Mouse (Mus musculus): ENCODE data around the gene Pigx. TPM values are rescaled to one million over a fixed set of nuclear protein-coding genes. Genes with fewer than 3 reads are reported as not detected.
A peak's percentile ranks its signal among the peaks of the same experiment; 100 is the strongest.

Gene Pigx
- total RNA-seq (2021), result 10 to 100 TPM in 1 of 2 experiments, 1 to 10 TPM in 1; 8.8 to 11.6 TPM
- long read RNA-seq, experiment 1, transcript Pigx-201 (6 exons, 993 nt), result major isoform, 9 of 32 reads
- long read RNA-seq, experiment 1, transcript Pigx-208 (5 exons, 713 nt), result minor isoform, 6 of 32 reads
- long read RNA-seq, experiment 1, transcript Pigx-211 (6 exons, 982 nt), result major isoform, 9 of 32 reads
- long read RNA-seq, experiment 1, partial matches to known transcripts, result 2 of 32 reads
- long read RNA-seq, experiment 1, other reads (novel, unspliced or antisense), result 6 of 32 reads
- long read RNA-seq, experiment 2, transcript Pigx-211 (6 exons, 982 nt), result minor isoform, 7 of 29 reads
- long read RNA-seq, experiment 2, transcript Pigx-201 (6 exons, 993 nt), result major isoform, 9 of 29 reads
- long read RNA-seq, experiment 2, partial matches to known transcripts, result 2 of 29 reads
- long read RNA-seq, experiment 2, other reads (novel, unspliced or antisense), result 6 of 29 reads

DNA sequence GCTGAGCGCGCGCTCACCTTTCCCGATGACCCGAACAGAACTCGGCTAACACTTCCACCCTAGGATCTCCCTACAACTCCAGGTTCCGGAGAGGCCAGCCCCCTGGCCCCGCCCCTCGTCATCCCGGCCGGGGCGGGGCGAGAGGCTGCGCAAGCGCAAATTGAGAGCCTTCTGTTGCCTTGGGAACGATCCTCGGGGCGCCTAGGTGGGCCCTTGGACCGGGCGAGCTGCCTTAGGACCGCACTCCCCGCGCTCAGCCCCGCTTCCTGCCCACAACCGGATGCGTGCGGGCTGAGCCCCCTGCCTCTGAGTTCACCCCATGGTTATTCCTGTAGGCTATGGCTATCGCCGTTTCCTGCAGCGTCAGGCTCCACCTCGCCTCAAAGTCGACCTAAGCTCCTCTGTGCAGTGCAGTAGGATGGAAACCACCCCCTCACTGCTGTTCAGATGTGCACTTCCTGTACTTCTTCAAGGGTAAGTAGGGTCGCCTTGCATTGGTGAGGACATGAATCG is at the start of gene Pigx, which contains the start of gene Cep19:
Gene Pigx (minus strand): TSS at position 103 of the 513 bp plus-strand sequence.
Gene Cep19 (plus strand): TSS at position 163 of the 513 bp plus-strand sequence.
- intact Hi-C loops (cut with DNase I), result no loop called here
- DNase-seq, result peak; percentile 84 to 91

DNA sequence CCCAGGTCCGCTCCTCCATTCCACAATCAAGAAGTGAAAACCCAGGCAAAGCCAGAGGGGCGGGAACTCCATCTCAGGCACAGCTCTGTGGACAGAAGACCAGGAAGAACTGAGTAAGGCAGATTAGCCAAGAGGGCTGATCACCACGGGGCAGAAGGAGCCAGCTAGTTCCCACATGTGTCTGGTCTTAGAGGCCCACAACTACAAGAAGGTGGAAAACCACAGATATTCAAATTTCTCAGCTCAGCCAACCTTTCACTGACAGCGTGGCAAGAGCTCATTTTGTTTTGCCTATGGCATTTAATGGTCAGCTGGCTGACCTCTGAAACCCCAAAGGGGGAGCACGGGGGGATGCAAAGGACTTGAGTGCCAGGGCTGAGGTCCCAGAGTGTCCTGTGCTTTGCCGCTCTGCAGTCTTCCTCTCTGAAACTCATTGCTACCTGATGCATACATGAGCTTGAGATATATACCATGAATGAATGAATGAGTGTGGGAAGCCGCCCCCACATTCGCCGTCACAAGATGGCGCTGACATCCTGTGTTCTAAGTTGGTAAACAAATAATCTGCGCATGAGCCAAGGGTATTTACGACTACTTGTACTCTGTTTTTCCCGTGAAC is 48.2 kb upstream of the Pigx start:
- intact Hi-C loops (cut with DNase I), result loop anchor here (10.0 kb wide), 1 partner anchor 347 kb away; the partner anchor contains the start of gene Zdhhc19

DNA sequence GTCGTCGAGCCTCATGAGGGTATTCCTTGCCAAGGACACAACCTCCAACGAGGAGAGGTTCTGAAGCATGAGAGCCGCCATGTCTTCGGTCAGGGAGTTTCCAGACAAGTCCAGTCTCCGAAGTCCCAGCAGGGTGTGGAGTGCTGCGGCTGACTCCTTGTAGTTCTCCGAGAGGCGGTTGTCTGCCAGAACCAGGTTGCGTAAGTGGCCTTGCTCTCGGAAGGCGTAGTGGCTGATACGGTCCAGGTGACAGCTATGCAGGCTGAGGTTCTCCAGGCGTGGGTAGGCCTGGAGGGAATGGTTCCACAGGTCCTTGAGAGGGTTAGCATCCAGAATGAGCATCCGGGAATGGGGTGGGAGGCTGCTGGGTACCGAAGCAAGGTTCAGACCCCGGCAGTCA is 45.1 kb upstream of the Pigx start:
- no peak for DNase-seq

More for the DNA sequence above, 48.2 kb upstream of the Pigx start:
- DNase-seq, result no peak

DNA sequence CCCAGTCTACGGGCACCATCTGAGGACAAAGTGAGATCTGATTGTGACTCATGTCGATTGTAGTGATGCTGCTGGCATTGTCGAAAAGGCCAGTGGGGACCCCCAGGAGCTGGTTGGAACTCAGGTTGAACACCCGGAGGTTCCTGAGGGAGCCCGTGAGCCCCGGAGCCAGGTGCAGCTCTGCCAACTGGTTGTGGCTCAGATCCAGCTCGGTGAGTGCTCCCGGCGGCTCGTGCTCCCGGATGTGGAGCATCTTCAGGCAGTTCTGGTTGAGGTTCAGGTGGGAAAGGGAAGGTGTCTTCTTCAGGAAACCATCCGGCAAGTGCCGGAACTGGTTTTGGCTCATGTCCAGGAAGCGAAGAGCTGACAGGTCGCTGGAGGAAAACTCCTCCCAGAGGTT is 44.2 kb upstream of the Pigx start:
- intact Hi-C loops (cut with DNase I), result loop anchor here (10.0 kb wide), 1 partner anchor 351 kb away; the partner anchor contains the start of gene Zdhhc19
- no peak for DNase-seq

More for the DNA sequence above, 45.1 kb upstream of the Pigx start:
- intact Hi-C loops (cut with DNase I), result loop anchor here (10.0 kb wide), 1 partner anchor 350 kb away; the partner anchor contains the start of gene Zdhhc19

DNA sequence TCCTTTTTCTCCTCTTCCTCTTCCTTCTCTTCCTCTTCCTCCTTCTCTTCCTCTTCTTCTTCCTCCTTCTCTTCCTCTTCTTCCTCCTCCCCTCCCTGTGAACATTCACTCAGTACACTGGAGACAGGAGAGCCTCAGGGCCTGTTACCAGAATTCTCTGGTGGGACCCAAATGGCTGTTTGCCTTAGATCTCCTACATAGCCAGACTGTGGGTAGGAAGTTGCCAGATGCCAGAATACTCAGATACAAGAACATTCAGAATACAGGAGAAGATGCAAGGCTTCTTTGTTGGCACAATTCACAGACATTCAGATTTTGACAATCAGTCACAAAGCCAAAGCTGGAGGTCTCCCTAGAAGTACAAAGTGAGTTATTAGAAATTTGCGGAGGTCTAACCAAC is 39.4 kb upstream of the Pigx start:
- intact Hi-C loops (cut with DNase I), result no loop called here
- DNase-seq, result no peak

DNA sequence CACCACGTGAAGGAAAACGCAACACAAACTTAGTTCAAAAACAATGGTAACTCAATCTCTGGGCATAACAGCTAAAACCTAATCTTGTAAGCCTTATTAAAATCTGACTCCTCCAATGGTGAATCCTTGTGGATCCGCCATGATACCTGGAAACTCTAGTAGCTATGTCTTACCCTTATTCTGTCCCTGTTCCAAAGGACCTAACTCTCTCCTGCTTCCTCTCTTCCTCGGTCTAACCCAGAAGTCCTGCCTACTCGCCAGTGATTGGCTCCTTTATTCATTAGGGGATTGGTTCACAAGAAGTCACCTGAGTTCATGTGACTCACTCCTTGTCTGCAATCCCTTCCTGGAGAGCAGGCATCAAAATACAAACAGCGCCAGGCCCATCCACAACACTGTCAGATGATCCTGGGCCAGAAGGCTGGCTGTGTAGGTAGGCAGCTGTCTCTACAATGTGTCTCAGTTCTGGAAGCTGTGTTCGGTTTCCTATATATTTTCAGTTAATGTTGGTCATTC is 36.4 kb upstream of the Pigx start:
- no peak for DNase-seq
- intact Hi-C loops (cut with DNase I), result no loop called here

DNA sequence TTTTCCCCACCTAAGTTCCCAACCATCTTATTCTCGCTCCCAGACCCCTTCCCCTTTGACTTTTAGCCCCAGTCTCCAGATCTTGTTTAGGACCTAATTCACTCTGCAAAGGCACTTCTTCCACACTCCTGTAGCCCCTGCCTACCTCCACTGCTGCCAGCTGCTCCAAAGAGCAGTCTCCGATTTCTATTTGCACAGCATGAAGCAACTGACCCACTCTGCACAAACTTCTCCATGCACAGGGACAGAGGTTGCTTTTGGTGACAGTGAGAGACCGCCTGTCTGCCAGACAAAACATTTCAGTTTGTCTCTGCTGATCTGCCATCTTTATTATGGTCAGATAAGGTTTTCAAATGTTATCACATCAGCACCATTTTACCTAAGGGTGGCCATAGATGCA is 33.6 kb upstream of the Pigx start:
- DNase-seq, result no peak
- intact Hi-C loops (cut with DNase I), result no loop called here

DNA sequence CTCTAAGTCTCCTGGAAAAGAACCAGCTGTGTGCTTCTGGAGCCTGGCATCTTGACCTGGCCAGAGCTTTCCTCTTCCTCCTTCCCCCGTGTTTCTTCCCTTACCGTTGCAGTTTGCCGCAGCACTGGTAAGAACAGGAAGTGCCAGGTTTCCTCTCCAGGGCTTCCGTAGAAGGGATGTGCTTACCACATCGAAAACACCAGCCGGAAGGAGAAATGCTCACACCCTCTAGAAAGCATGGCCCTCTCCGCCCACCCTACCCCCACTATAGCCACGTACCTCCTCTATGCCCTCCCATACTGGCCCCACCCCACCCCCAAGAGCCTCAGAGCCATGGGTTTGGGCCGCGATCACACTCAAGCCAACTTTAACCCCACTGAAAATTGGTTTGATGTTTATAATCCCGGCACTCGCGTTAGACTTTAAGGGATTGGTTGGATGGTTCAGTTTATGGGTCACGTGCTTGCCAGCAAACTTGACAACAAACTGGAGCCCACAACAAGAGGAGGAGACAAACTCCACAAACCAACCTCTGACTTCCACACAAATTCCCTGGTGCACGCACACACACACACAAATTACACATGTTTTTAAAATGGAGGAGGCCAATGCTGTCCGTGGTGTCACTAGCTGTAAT is 30.8 kb upstream of the Pigx start:
- no peak for DNase-seq
- intact Hi-C loops (cut with DNase I), result no loop called here

DNA sequence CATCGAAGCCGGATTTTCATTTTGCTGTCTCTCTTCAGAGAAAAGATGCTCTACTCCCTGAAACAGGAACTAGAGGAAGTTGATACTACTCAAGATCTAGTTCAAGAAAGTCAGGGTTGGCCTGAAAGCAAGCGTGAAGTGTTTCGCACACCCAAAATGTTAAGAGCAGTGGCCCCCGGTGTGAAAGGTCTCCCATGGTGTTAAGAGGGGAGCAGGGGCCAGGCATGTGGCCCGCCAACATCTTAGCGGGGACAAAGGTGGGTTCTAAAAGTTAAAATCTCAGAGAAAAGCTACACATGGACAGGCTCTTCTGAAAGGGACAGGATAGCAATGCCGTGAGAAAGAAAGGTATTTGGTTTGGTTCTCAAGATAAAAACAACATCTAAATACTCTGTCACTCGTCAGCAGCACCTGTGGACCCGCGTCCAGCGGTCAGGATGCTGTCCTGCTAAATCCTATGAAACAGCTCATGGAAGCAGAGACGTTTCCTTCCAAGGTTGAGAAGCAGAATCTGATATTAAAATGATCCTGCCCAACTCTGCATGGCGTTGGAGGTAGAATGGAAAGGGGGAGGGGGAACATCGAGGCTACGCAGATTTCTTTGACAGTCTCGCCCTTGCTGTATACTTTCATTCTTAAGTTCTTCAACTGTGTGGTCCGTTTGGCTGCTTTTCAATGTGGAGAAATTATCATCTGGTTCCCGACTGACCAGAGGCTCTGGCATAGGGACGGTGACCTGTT is 30.1 kb upstream of the Pigx start:
- intact Hi-C loops (cut with DNase I), result no loop called here

DNA sequence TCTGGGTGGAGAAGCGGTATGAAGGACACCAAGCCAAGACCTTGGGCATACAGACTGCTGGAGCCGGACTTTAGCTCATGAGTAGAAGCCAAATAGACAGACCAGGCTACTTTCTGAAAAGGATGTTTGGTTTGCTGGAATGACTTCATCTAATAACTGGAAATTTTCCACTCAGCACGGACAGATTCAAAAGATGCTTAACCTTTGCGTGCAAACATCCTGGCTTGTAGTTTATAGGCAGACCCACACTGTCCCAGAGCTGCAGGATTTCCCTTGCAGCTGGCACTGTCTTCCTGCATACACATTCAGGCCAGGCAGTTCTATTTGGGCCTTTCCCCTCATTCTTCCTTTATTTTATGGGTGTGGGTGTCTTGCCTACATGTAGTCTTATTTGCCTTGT is 27.5 kb upstream of the Pigx start:
- DNase-seq, result no peak

More for the DNA sequence above, 30.1 kb upstream of the Pigx start:
- no peak for DNase-seq

DNA sequence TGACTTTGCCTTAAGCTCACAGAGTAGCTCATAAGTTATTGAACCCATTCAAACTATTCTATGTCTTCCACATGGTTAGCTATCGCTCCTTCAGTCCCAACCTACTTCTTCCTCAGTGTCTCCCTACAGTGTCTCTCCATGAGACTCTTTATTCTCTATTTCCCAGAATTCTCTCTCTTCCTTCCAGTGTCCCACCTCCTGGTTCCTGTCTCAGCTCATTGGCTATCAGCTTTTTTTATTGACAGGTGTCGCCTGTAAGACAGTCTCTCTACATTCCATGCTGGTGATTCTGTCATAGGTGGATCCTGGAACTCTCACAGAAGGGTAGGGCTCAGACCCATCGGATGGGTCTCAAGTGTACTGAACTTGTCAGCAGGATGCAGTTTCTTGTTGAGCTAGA is 25.8 kb upstream of the Pigx start:
- DNase-seq, result no peak
- intact Hi-C loops (cut with DNase I), result no loop called here

More for the DNA sequence above, 27.5 kb upstream of the Pigx start:
- intact Hi-C loops (cut with DNase I), result no loop called here

DNA sequence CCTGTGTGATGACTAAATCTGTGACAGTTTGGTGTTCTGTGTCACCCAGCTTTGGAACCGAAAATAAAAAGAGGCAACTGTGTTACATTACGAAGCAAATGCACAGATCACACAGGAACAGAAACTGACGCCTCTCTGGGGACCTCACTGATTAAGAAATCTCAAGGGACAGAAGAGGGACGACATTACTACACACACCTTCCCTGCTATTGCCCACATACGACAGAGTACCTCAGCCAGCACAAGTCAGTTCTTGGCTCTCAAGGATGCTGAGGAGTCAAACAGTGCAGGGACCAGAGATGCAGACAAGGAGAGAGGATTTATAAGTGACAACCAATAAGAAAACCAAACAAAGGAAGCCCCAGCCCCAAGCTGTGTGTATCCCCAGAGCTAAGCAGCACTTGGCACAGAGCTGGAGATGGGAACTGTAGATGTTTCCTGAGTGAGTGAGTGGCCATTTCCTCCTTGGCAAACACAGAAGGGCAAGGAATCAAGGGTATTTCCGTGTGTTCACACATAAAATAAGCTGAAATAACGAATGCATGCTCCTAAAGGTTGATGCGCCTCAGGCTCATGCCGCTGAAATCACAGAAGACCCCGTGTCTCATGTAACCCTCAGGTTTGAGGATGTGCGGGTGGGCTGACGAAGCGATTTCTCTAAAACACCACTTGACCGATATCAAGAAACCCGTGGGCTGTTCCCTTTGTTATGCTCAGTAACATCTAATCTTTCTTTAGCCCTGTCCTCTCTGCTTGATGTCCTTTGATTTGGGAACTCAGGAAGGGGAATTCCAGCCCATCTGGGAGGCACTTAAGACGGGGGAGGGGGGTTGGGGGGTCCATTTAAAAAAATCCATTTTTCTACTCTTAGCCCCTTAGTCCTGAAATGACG is 25.1 kb upstream of the Pigx start:
- no peak for DNase-seq
- intact Hi-C loops (cut with DNase I), result no loop called here

DNA sequence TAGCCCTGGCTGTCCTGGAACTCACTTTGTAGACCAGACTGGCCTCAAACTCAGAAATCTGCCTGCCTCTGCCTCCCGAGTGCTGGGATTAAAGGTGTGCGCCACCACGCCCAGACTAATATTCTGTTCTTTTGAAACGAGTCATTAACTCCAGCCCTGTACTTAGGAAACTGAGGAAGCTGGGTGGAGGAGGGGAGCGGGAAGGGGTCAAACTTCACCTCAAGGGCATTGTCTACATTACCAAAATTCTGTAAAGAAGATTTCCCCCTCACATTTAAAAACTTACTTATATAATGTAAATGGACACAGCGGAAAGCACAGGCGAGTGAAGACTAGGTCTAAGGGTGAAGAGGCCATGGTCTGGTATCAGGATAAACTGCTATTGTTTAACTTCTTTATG is 24.5 kb upstream of the Pigx start:
- no peak for DNase-seq
- intact Hi-C loops (cut with DNase I), result no loop called here

DNA sequence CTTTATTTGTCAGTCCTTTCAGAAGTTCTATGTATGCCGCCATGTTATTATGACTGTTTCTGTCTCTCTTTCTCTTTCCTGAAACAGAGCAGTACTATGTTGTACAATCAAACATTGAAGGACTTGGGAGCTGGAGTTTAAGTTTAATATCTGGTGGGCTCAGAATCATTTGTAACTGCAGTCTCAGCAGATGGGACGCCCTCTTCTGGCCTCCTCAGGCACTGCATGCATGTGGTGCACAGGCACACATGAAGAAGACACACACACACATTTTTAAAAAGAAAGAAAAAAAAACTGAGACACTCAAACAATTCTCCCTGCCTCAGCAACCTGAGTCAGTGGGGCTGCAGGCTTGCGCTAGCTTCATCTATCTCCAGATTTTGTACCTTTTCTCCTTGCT is 20.9 kb upstream of the Pigx start:
- intact Hi-C loops (cut with DNase I), result no loop called here
- DNase-seq, result no peak

DNA sequence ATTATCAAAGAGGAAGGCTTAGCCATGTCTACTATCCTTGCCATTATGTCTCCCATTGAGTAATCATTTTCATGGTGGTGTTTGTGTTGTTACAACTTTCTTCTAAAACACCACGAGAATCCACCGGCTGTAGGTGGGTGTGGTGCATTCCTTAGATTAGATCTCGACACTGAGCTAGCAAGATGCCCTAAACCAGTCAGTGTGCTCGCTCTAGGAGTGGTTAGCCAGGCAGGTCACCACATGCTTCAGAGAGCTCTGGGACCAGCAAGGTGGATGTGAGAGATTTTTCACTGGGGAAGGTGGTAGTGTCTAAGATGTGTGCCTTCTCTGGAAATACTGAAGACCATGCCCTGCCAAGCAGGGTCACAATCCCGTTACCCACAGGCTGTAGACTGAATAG is 16.6 kb upstream of the Pigx start:
- intact Hi-C loops (cut with DNase I), result loop anchor here (2.0 to 5.0 kb wide), 3 partner anchors 86 to 383 kb away; no protein-coding TSS in a partner anchor
- DNase-seq, result no peak

DNA sequence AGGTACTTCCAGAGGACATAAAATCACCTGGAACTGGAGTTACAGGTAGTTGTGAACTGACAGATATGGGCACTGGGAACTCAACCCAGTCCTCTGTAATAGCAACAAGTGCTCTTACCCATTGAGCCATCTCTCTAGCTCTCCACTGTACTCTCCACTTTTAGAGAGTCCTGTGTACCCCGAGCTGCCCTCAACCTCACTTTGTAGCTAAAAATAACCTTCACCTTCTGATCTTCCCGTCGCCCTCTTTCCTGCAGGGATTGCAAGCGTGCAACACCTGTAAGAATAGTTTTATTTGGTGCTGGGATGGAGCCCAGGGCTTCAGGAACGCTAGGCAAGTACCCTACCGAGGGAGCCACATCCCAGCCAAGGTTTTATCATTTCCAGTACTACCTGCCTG is 16.2 kb upstream of the Pigx start:
- DNase-seq, result no peak
- intact Hi-C loops (cut with DNase I), result loop anchor here (2.0 to 5.0 kb wide), 3 partner anchors 87 to 383 kb away; no protein-coding TSS in a partner anchor

DNA sequence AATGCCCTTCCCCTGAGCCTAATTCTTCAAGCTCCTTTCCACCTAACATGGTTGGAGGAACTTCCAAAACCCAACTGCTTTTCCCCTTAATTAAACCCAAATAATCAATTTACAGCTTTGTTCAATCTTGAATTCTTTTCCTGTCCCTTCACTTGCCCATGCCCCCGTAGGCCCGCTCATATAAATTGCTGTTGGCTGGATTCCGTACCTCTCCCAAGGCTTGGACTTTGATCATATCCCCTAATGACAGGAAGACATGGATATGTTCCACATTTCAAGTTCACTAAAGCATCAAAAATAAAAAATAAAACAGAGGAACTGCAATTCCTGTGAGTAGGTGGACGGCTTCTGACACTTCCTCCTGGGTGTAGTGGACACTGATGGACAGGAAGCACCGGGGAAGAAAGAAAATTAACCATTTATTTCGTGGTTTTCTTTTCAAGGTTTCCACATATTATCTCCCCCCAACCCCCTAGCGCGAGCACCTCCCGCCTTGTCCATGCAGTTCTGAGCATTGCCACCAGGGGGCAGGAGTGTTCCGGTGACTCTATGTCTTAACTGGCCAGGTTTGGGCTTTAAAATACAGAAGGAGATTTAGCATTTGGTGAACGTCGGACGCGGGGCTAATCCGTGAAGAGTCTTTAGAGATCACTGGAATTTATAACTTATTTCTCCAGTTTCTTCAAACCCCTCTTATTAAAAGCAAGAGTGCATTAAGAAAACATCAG is 15.6 kb upstream of the Pigx start:
- intact Hi-C loops (cut with DNase I), result loop anchor here (5.0 kb wide), 2 partner anchors 87 to 347 kb away; no protein-coding TSS in a partner anchor
- DNase-seq, result peak; percentile 60 to 81

DNA sequence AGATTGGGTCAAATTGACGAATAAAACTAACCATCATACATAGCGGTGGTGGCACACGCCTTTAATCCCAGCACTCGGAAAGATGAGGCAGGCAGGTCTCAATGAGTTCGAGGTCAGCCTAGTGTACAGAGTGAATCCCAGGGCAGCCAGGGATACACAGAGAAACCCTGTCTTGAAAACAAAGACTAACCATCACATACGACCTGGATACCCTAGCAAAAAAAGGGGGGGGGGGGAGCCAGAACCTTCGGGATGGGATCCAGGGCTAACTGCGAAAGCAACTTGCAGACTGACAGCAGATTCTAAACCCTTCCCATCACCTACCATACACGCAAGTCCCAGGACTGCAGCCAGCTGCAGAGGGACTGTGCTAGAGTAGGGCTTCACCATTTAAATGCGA is 14.9 kb upstream of the Pigx start:
- intact Hi-C loops (cut with DNase I), result no loop called here
- no peak for DNase-seq
